Mouse (Mus musculus) CD8-positive naive resting alpha-beta T cell, adult 2 months (primary cell): ENCODE results near the gene 1700020A23Rik.

Experiments
- DNase-seq, 2 experiments: peaks; one replicate each; pipeline ENCODE4 v3.0.0; 2022; ENCODE audit warnings: low read depth in 2 of 2, low spot score in 2 of 2

Gene 1700020A23Rik

GRCm38 (mm10) chr2:130411558-130412495, 6.8 kb downstream of the 1700020A23Rik start:
- peak; percentile 51 to 63 for DNase-seq

- DNase-seq: no peak
These were observed 7.7 kb downstream of the 1700020A23Rik start for GRCm38 (mm10) chr2:130412775-130413174.

GRCm38 (mm10) chr2:130414094-130414856, 9.2 kb downstream of the 1700020A23Rik start:
- no peak for DNase-seq

- no peak for DNase-seq
These were observed 16.9 kb downstream of the 1700020A23Rik start for GRCm38 (mm10) chr2:130421781-130422620.

GRCm38 (mm10) chr2:130423397-130424125, 18.5 kb downstream of the 1700020A23Rik start:
- DNase-seq: peak; percentile 68 to 72

GRCm38 (mm10) chr2:130424126-130424853, 19.2 kb downstream of the 1700020A23Rik start, which contains the start of the genes Vps16 and Pced1a:
Vps16 (plus strand) TSS chr2:130424339.
Pced1a (minus strand) TSS chr2:130424701.
- peak; percentile 85 to 90 for DNase-seq

GRCm38 (mm10) chr2:130425112-130425511, 20.1 kb downstream of the 1700020A23Rik start:
- DNase-seq: no peak

GRCm38 (mm10) chr2:130429851-130430250, 24.8 kb downstream of the 1700020A23Rik start:
- no peak for DNase-seq

GRCm38 (mm10) chr2:130430484-130430883, 25.4 kb downstream of the 1700020A23Rik start:
- no peak for DNase-seq

GRCm38 (mm10) chr2:130432157-130432556, 27.1 kb downstream of the 1700020A23Rik start:
- DNase-seq: no peak

GRCm38 (mm10) chr2:130433152-130433551, 28.1 kb downstream of the 1700020A23Rik start:
- DNase-seq: peak; percentile 31 to 60

GRCm38 (mm10) chr2:130436769-130437168, 31.7 kb downstream of the 1700020A23Rik start:
- no peak for DNase-seq

GRCm38 (mm10) chr2:130438861-130439260, 33.8 kb downstream of the 1700020A23Rik start:
- DNase-seq: no peak

GRCm38 (mm10) chr2:130439840-130440480, 34.9 kb downstream of the 1700020A23Rik start:
- DNase-seq: no peak

- no peak for DNase-seq
These were observed 37.1 kb downstream of the 1700020A23Rik start for GRCm38 (mm10) chr2:130442162-130442561.

- DNase-seq: no peak
These were observed 43.4 kb downstream of the 1700020A23Rik start for GRCm38 (mm10) chr2:130448449-130448848.

GRCm38 (mm10) chr2:130449021-130449793, 44.1 kb downstream of the 1700020A23Rik start:
- DNase-seq: no peak

GRCm38 (mm10) chr2:130449794-130450433, 44.9 kb downstream of the 1700020A23Rik start, which contains the start of gene Ptpra:
Ptpra (plus strand) TSS chr2:130450278.
- peak; percentile 80 to 87 for DNase-seq
